Mouse (Mus musculus) left cerebral cortex, postnatal 25 days (tissue): ENCODE measurements at regions not wholly inside any gene's neighbourhood (a gene's known extent, or its start where the extent isn't known, plus 50 kb on each side); places are given as distances from the start of the nearest gene placed in this dataset.
A peak's percentile ranks its signal among the peaks of the same experiment; 100 is the strongest.

ENCODE experiments used
- DNase-seq, 2 experiments: peaks; one replicate each; pipeline ENCODE4 v3.0.0; 2022; ENCODE audit warnings: low spot score in 2 of 2, mixed read lengths in 1 of 2
- intact Hi-C: fragments of 180-260 bp; cut with DNase I; formaldehyde crosslinking; loops from one replicate; pipeline ENCODE4 v1.15.1; 2025

DNA sequence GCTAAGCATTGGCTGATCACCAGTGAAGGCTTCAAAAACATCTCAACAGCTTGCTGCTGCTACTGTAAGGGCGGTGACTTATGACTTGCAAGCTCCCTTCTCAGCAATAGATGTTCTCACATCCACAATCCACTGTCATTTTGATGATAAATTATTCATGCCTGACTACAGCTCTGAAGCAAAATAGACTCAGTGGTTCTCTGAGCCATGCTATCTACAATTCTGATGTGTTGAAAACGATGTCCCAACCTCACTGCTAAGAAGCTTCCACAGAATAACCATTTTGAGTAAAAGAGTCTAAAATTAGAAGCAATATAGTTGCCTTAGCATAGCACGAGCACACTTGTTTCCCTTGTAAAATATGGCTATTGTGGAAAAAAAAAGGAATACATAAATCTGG, 440.8 kb downstream of the Gm19965 start:
- peak in 1 of 2 experiments; percentile 28 for DNase-seq
- intact Hi-C loops, result no loop called here

DNA sequence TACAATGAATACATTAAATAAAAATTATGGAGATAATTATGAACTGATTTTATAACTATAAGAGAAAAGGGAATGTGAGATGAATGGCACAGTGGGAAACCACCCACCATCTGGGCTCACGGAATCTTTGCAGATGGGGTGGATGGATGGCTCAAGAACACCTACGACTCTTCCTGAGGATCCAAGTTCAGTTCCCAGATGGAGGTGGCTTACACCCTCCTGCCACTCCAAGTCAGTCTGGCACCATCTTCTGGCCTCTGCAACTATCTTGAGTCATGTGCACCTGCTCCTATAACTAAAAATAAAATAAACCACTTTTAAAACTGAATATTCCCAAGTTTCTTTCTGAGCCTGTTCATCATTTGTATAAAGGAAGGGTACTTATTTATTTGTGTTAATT, 445.6 kb downstream of the Gm19965 start:
- DNase-seq, result peak in 1 of 2 experiments; percentile 57
- intact Hi-C loops, result no loop called here

DNA sequence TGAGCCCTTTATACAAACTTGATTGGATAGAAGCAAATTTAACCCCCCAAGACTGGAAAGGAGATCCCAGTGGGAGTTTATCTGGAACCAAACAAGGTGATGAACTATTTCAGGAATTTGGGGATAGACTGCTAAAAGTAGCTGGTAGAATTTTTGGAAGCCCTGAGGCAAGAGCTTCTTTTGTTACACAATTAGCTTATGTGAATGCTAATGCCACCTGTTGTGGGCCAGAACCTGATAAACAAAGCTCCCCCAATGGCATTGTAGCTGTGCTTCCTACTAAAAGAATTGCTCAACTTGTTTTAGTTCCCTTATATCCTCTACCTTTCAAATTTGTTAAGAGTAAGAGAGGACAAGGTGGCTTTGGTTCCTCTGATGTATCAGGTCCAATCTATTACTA, 406.2 kb upstream of the Gm28363 start:
- intact Hi-C loops, result no loop called here
- DNase-seq, result peak in 1 of 2 experiments; percentile 1

DNA sequence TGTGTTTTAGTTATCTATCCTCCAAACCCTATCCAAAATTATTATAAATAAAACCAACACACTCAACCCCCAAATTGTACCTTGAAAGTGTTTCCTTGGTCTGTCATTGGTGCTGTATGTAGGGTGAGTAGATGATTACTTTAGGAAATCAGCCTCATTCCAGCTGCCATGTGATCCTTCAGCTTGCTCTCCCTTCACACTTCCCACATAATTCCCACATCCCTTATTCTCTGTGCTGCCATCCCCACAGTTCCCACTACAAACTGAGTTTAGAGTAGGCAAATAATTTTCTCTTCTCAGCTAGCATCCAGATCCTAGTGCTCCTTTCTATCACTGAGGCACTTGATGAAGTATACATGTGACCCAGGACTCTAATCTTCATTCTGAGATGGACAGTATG, 397.7 kb upstream of the Gm28363 start:
- intact Hi-C loops, result no loop called here
- DNase-seq, result peak in 1 of 2 experiments; percentile 49
